ENCODE assay signal across 7 mouse cellular contexts in genomic region chr7:49471278-49471677, GRCm38 (mm10).
DNase-seq lines count a peak whose midpoint lies in the region; ATAC-seq lines count a peak whose summit lies in the region.

No protein-coding gene starts in this region.

- peak; percentile 38 for DNase-seq in ovary, postnatal 10 days (ENCODE audit: low spot score)
- no peak for DNase-seq in ovary, adult 18-20 months (ENCODE audit: low spot score)
- peak; percentile 61 to 64 for DNase-seq in cerebellum, postnatal 36 days
- peak; percentile 41 to 68 for DNase-seq in heart, postnatal 36 days
- peak; percentile 79 for DNase-seq in lung, postnatal 10 days
- peak; percentile 88 for DNase-seq in testis, postnatal 10 days (ENCODE audit: low spot score)

- ATAC-seq in activated CD4-positive, CD25-positive, alpha-beta regulatory T cell, adult 4 months, result peak; percentile 47

- intact Hi-C loops in heart, postnatal 36 days (cut with DNase I), result loop anchor here (1.0 kb wide), 1 partner anchor 130 kb away; no protein-coding TSS in a partner anchor
